Mouse (Mus musculus) ES-E14 (cell line): ENCODE measurements around the gene Eml3. TPM values are rescaled to one million over a fixed set of nuclear protein-coding genes. Genes with fewer than 3 reads are reported as not detected.
A peak's percentile ranks its signal among the peaks of the same experiment; 100 is the strongest.

ENCODE experiments used
- DNase-seq: peaks from one replicate; pipeline ENCODE4 v3.0.0-alpha.2; 2013; ENCODE audit warnings: low read depth, low spot score
- H3K27ac ChIP-seq: 2 replicates; pipeline ENCODE4 v1.5.1; 2012; ENCODE audit warnings: low read depth, mild to moderate bottlenecking, low read length, moderate library complexity, mixed read lengths; ENCODE audit not compliant: poor library complexity, insufficient read depth, severe bottlenecking
- H3K36me3 ChIP-seq: 2 replicates; pipeline ENCODE4 v1.6.1; 2012; ENCODE audit warnings: mild to moderate bottlenecking, low read length, moderate library complexity, mixed read lengths; ENCODE audit not compliant: control insufficient read depth, poor library complexity, insufficient read depth, severe bottlenecking
- H3K4me1 ChIP-seq, 2 experiments: fragments of 150-350 bp in 1 of 2; sonication (generic) in 1 of 2; 2 replicates each; pipeline ENCODE4 v1.6.1; 2012; ENCODE audit warnings: low read length in 2 of 2, mild to moderate bottlenecking in 1 of 2, mixed read lengths in 1 of 2; ENCODE audit not compliant: control insufficient read depth in 2 of 2, insufficient read depth in 2 of 2, poor library complexity in 1 of 2
- H3K4me3 ChIP-seq, 2 experiments: fragments of 150-350 bp in 1 of 2; sonication (generic) in 1 of 2; 2 replicates each; pipeline ENCODE4 v1.5.1; 2012; ENCODE audit warnings: low read length in 2 of 2, low read depth in 1 of 2, mild to moderate bottlenecking in 1 of 2, mixed read lengths in 1 of 2; ENCODE audit not compliant: insufficient read depth in 1 of 2, poor library complexity in 1 of 2, severe bottlenecking in 1 of 2
- H3K9ac ChIP-seq: 2 replicates; pipeline ENCODE4 v1.6.1; 2012; ENCODE audit warnings: low read depth, mild to moderate bottlenecking, low read length, mixed read lengths; ENCODE audit not compliant: poor library complexity, insufficient read depth, severe bottlenecking
- H3K9me3 ChIP-seq: fragments of 150-350 bp; sonication (generic); 2 replicates; pipeline ENCODE4 v1.6.1; 2012; ENCODE audit warnings: low read depth, mild to moderate bottlenecking, low read length; ENCODE audit not compliant: control insufficient read depth, insufficient read depth
- CHD2 ChIP-seq: IDR thresholded peaks from 2 replicates; pipeline ENCODE4 v1.6.1; 2014; ENCODE audit warnings: mild to moderate bottlenecking, low read depth, low read length, inconsistent platforms
- HCFC1 ChIP-seq: IDR thresholded peaks from 2 replicates; pipeline ENCODE4 v1.6.1; 2012; ENCODE audit warnings: low read length, inconsistent platforms, borderline replicate concordance; ENCODE audit not compliant: insufficient read depth
- MAFK ChIP-seq: IDR thresholded peaks from 2 replicates; pipeline ENCODE4 v1.6.1; 2014; ENCODE audit warnings: mild to moderate bottlenecking, low read depth, low read length, inconsistent platforms; ENCODE audit not compliant: insufficient read depth
- ZC3H11A ChIP-seq: IDR thresholded peaks from 2 replicates; pipeline ENCODE4 v1.6.1; 2012; ENCODE audit warnings: low read depth, mild to moderate bottlenecking, inconsistent platforms, low read length, borderline replicate concordance
- ZNF384 ChIP-seq: IDR thresholded peaks from 2 replicates; pipeline ENCODE4 v1.6.1; 2012; ENCODE audit warnings: low read depth, low read length, inconsistent platforms
- in situ Hi-C, 2 experiments: fragments of 600-800 bp; cut with MboI; formaldehyde crosslinking; loops; one replicate each; pipeline ENCODE4 v1.15.1; 2025; ENCODE audit warnings: low sequenced_read_pairs in 2 of 2, inconsistent platforms in 1 of 2; ENCODE audit not compliant: unreplicated experiment in 2 of 2
- total RNA-seq: library from RNA; depleted of rRNA; stranded (reverse); fragments of 300-350 nt; gene quantifications from 2 replicates; pipeline ENCODE4 v1.2.3, GENCODE M21; 2012

Eml3 gene
- total RNA-seq, 1 experiment, result 20.6 TPM

GRCm38 (mm10) chr19:8927891-8928525 lies 1.3 kb upstream of the Eml3 start:
- peaks cover 0 to 8% of the 10 kb centered on the region in 2 experiments; a peak in 1 of 4 replicates for H3K4me1 ChIP-seq
- H3K9me3 ChIP-seq, result no peaks in the 10 kb centered on the region
- no peak for DNase-seq
- H3K9ac ChIP-seq, result no peak overlapping the region
- H3K27ac ChIP-seq, result no peak overlapping the region
- in situ Hi-C loops, result no loop called here
- no peak for TF ChIP-seq MAFK
- TF ChIP-seq HCFC1, result no peak
- TF ChIP-seq ZNF384, result no peak
- no peak for TF ChIP-seq CHD2
- no peak for TF ChIP-seq ZC3H11A
- no peak overlapping the region for H3K4me3 ChIP-seq
- H3K36me3 ChIP-seq, result no peaks in the 10 kb centered on the region; the same call in 1 of the 2 replicates

GRCm38 (mm10) chr19:8928689-8929223 lies 596 bp upstream of the Eml3 start:
- Histone ChIP-seq H3K27ac (no peak overlapping the region; the same call in 1 of the 2 replicates), H3K4me3 (peak overlapping the region; percentile 83 to 85), H3K9me3 (no peaks in the 10 kb centered on the region), H3K9ac (peak overlapping the region; percentile 45; the same call in 1 of the 2 replicates), H3K4me1 (peaks cover 0 to 8% of the 10 kb centered on the region in 2 experiments; a peak in 1 of 4 replicates), H3K36me3 (no peaks in the 10 kb centered on the region; the same call in 1 of the 2 replicates)
- TF ChIP-seq MAFK (no peak), ZC3H11A (no peak), ZNF384 (no peak), CHD2 (no peak), HCFC1 (no peak)
- in situ Hi-C loops, result no loop called here
- no peak for DNase-seq

DNA sequence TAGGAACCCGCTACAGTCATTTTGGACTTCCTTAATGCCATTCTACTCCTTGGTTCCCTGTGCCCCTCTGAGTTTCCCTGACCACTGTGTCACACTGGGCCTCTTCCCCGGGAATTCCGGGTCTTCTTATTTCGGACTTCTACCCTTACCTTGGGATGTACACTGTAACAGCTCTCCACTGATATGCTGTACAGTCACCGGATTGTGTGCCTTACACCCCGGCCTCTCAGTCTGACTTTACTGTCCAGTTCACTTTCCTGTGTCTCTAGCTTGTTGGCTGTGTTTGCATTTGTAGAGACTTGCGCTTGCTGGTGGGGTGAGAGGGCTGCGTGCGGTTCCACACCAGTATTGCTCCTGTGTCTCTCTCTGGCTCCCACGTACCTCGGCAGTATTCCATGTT lies 765 bp downstream of the Eml3 start:
- Histone ChIP-seq H3K9me3 (no peaks in the 10 kb centered on the region), H3K36me3 (peaks cover 2% of the 10 kb centered on the region; the same call in 1 of the 2 replicates), H3K9ac (peak overlapping the region; percentile 80; the same call in 1 of the 2 replicates), H3K27ac (no peak overlapping the region), H3K4me3 (peak overlapping the region; percentile 83 to 85), H3K4me1 (peaks cover 0 to 8% of the 10 kb centered on the region in 2 experiments; a peak in 1 of 4 replicates)
- in situ Hi-C loops, result no loop called here
- no peak for TF ChIP-seq ZC3H11A
- no peak for TF ChIP-seq MAFK
- TF ChIP-seq ZNF384, result no peak
- no peak for TF ChIP-seq HCFC1
- no peak for DNase-seq

- Histone ChIP-seq H3K9me3 (no peaks in the 10 kb centered on the region), H3K9ac (no peak overlapping the region), H3K4me3 (no peak overlapping the region), H3K4me1 (peaks cover 0 to 8% of the 10 kb centered on the region in 2 experiments; a peak in 1 of 4 replicates), H3K27ac (no peak overlapping the region), H3K36me3 (peaks cover 2% of the 10 kb centered on the region; the same call in 1 of the 2 replicates)
- in situ Hi-C loops, result no loop called here
- DNase-seq, result no peak
- no peak for TF ChIP-seq HCFC1
- no peak for TF ChIP-seq ZNF384
- no peak for TF ChIP-seq MAFK
- no peak for TF ChIP-seq CHD2
- TF ChIP-seq ZC3H11A, result no peak
Measured at GRCm38 (mm10) chr19:8930771-8931170, 1.4 kb downstream of the Eml3 start.
